Mouse (Mus musculus) intestine, embryonic 16.5 days (tissue): ENCODE results near the gene Trmt112. TPM values are rescaled to one million over a fixed set of nuclear protein-coding genes. Genes with fewer than 3 reads are reported as not detected.
"Not testable (repeated sequence)": the region's sequence is repeated elsewhere in the genome, so short reads cannot be mapped to it uniquely, and the experiment has no call there.

ENCODE experiments used
- ATAC-seq: fragments of 200-750 bp; cut with Nextera tagmentation; 2 replicates; pipeline ENCODE4 v1.8.0; 2017; ENCODE audit warnings: moderate TSS enrichment, moderate library complexity
- H3K27ac ChIP-seq: fragments of 300-500 bp; sonication (generic); 2 replicates; pipeline ENCODE4 v1.5.1; 2014; ENCODE audit warnings: mild to moderate bottlenecking, low read length
- H3K27me3 ChIP-seq: fragments of 300-500 bp; sonication (generic); replicated peaks from 2 replicates; pipeline ENCODE4 v1.6.1; 2014; ENCODE audit warnings: low read length, control low read depth, mixed read lengths; ENCODE audit not compliant: control insufficient read depth, insufficient read depth
- H3K36me3 ChIP-seq: fragments of 300-500 bp; sonication (generic); 2 replicates; pipeline ENCODE4 v1.6.1; 2014; ENCODE audit warnings: low read length, control low read depth; ENCODE audit not compliant: control insufficient read depth, insufficient read depth
- H3K4me1 ChIP-seq: fragments of 300-500 bp; sonication (generic); 2 replicates; pipeline ENCODE4 v1.6.1; 2014; ENCODE audit warnings: low read length, control low read depth, mixed read lengths; ENCODE audit not compliant: control insufficient read depth, insufficient read depth
- H3K4me2 ChIP-seq: fragments of 300-500 bp; sonication (generic); 2 replicates; pipeline ENCODE4 v1.6.1; 2014; ENCODE audit warnings: low read depth, low read length, control low read depth
- H3K4me3 ChIP-seq: fragments of 300-500 bp; sonication (generic); 2 replicates; pipeline ENCODE4 v1.5.1; 2014; ENCODE audit warnings: mild to moderate bottlenecking, low read length
- H3K9ac ChIP-seq: fragments of 300-500 bp; sonication (generic); 2 replicates; pipeline ENCODE4 v1.6.1; 2014; ENCODE audit warnings: low read depth, low read length
- H3K9me3 ChIP-seq: fragments of 300-500 bp; sonication (generic); 2 replicates; pipeline ENCODE4 v1.6.1; 2016; ENCODE audit warnings: low read length, control low read depth; ENCODE audit not compliant: control insufficient read depth
- WGBS: fragments of 180-500 bp; shearing (Covaris S2); extraction: QIAGEN DNeasy Blood & Tissue Kit; methylation state at CpG from one replicate; pipeline ENCODE4 v1.1.7; 2014; 5-methylcytosine and 5-hydroxymethylcytosine counted together
- polyA plus RNA-seq: library from polyadenylated mRNA; unstranded; fragments of >200 nt; fragmentation: Nextera tagmentation; extraction: Ambion mirVana; gene quantifications from 2 replicates; pipeline ENCODE4 v1.2.1, GENCODE M21; 2015

Gene Trmt112
- polyA plus RNA-seq, 1 experiment from 2014 or later = 111 TPM

- WGBS = 74% methylated on average over 3 of the region's 3 CpGs
- no peak for ATAC-seq
These were observed 3.3 kb upstream of the Trmt112 start for GRCm38 (mm10) chr19:6906199-6906598.

GRCm38 (mm10) chr19:6907094-6907493, 2.4 kb upstream of the Trmt112 start:
- WGBS = 88% methylated on average over 8 of the region's 8 CpGs
- Histone ChIP-seq H3K4me3 (no peak overlapping the region), H3K27me3 (no peaks in the 10 kb centered on the region), H3K4me2 (no peak overlapping the region), H3K27ac (no peak overlapping the region), H3K9me3 (no peaks in the 10 kb centered on the region), H3K9ac (no peak overlapping the region), H3K36me3 (peaks cover 13% of the 10 kb centered on the region), H3K4me1 (peaks cover 14% of the 10 kb centered on the region)
- ATAC-seq = no peak

More at GRCm38 (mm10) chr19:6906199-6906598, 3.3 kb upstream of the Trmt112 start:
- Histone ChIP-seq H3K9ac (0 out of 2 replicates have a peak overlapping the region, but pooled peaks have one; percentile 14), H3K9me3 (no peaks in the 10 kb centered on the region), H3K27me3 (no peaks in the 10 kb centered on the region), H3K27ac (no peak overlapping the region), H3K4me3 (no peak overlapping the region), H3K4me1 (peaks cover 11% of the 10 kb centered on the region), H3K4me2 (no peak overlapping the region), H3K36me3 (peaks cover 6% of the 10 kb centered on the region; the same call in 1 of the 2 replicates)

GRCm38 (mm10) chr19:6907811-6908540, 1.5 kb upstream of the Trmt112 start:
- 80% methylated on average over 7 of the region's 7 CpGs for WGBS
- Histone ChIP-seq H3K9ac (peak overlapping the region; percentile 41), H3K4me1 (peaks cover 17% of the 10 kb centered on the region), H3K9me3 (no peaks in the 10 kb centered on the region), H3K27ac (no peak overlapping the region), H3K27me3 (no peaks in the 10 kb centered on the region), H3K4me3 (peak overlapping the region; percentile 60), H3K36me3 (peaks cover 22% of the 10 kb centered on the region), H3K4me2 (peak overlapping the region; percentile 58)
- no peak for ATAC-seq

GRCm38 (mm10) chr19:6909021-6909420, 477 bp upstream of the Trmt112 start:
- WGBS = 4% methylated on average over 11 of the region's 11 CpGs
- no peak; the same call in 1 of the 2 replicates for ATAC-seq
- Histone ChIP-seq H3K27ac (peak overlapping the region; percentile 99), H3K27me3 (no peaks in the 10 kb centered on the region), H3K4me3 (peak overlapping the region; percentile 60), H3K4me1 (peaks cover 17% of the 10 kb centered on the region), H3K9me3 (no peaks in the 10 kb centered on the region), H3K36me3 (peaks cover 26% of the 10 kb centered on the region), H3K4me2 (peak overlapping the region; percentile 58), H3K9ac (peak overlapping the region; percentile 77)

GRCm38 (mm10) chr19:6910306-6910705, 808 bp downstream of the Trmt112 start:
- peak; percentile 48 for ATAC-seq
- H3K4me1 ChIP-seq = peaks cover 17% of the 10 kb centered on the region
- H3K4me3 ChIP-seq = peak overlapping the region; percentile 60
- not testable (repeated sequence) for H3K27me3 ChIP-seq, H3K9me3 ChIP-seq
- peak overlapping the region; percentile 58 for H3K4me2 ChIP-seq
- H3K9ac ChIP-seq = peak overlapping the region; percentile 77
- H3K27ac ChIP-seq = peak overlapping the region; percentile 99
- 0% methylated on average over 30 of the region's 30 CpGs for WGBS
- peaks cover 22% of the 10 kb centered on the region for H3K36me3 ChIP-seq

- peaks cover 19% of the 10 kb centered on the region for H3K36me3 ChIP-seq
- ATAC-seq = no peak
- peaks cover 19% of the 10 kb centered on the region for H3K4me1 ChIP-seq
- H3K27ac ChIP-seq = peak overlapping the region; percentile 23; the same call in 1 of the 2 replicates
- H3K9ac ChIP-seq = peak overlapping the region; percentile 49
- H3K4me2 ChIP-seq = peak overlapping the region; percentile 58
- H3K9me3 ChIP-seq = no peaks in the 10 kb centered on the region
- 81% methylated on average over 19 of the region's 19 CpGs for WGBS
- no peaks in the 10 kb centered on the region for H3K27me3 ChIP-seq
- peak overlapping the region; percentile 28 for H3K4me3 ChIP-seq
These were observed 1.9 kb downstream of the Trmt112 start for GRCm38 (mm10) chr19:6911101-6912074.

- 93% methylated on average over 15 of the region's 15 CpGs for WGBS
- H3K4me2 ChIP-seq = no peak overlapping the region
These were observed 2.9 kb downstream of the Trmt112 start for GRCm38 (mm10) chr19:6912205-6912970.

GRCm38 (mm10) chr19:6913036-6913435, 3.5 kb downstream of the Trmt112 start:
- Histone ChIP-seq H3K27ac (no peak overlapping the region), H3K4me1 (peaks cover 20% of the 10 kb centered on the region), H3K9ac (no peak overlapping the region), H3K9me3 (no peaks in the 10 kb centered on the region), H3K27me3 (no peaks in the 10 kb centered on the region), H3K4me2 (no peak overlapping the region), H3K36me3 (peaks cover 22% of the 10 kb centered on the region), H3K4me3 (no peak overlapping the region)
- no peak for ATAC-seq
- 81% methylated on average over 6 of the region's 6 CpGs for WGBS

More at GRCm38 (mm10) chr19:6912205-6912970, 2.9 kb downstream of the Trmt112 start:
- ATAC-seq = no peak
- Histone ChIP-seq H3K27me3 (no peaks in the 10 kb centered on the region), H3K4me3 (no peak overlapping the region), H3K36me3 (peaks cover 22% of the 10 kb centered on the region), H3K9ac (no peak overlapping the region), H3K27ac (no peak overlapping the region), H3K9me3 (no peaks in the 10 kb centered on the region), H3K4me1 (peaks cover 22% of the 10 kb centered on the region)
